Mouse (Mus musculus): ENCODE data around the gene Gcg. TPM values are rescaled to one million over a fixed set of nuclear protein-coding genes. Genes with fewer than 3 reads are reported as not detected.
A peak's percentile ranks its signal among the peaks of the same experiment; 100 is the strongest.

The Gcg gene
- polyA plus RNA-seq, 2 experiments, result 0.03 to 0.15 TPM

- ATAC-seq (ENCODE audit: insufficient read depth) (no peak), DNase-seq (ENCODE audit: low read depth in 3 of 3, low spot score in 3 of 3) (no peak)
- no peak overlapping the region for H3K9ac ChIP-seq (replicated peaks)
- no peak overlapping the region for H3K27ac ChIP-seq
- H3K4me3 ChIP-seq (ENCODE audit: insufficient read depth in 1 of 2, low read depth in 2 of 2, low read length in 2 of 2), result no peak overlapping the region
- H3K36me3 ChIP-seq (replicated peaks; ENCODE audit: control insufficient read depth, insufficient read depth, low read depth), result no peaks in the 10 kb centered on the region
- H3K9me3 ChIP-seq (ENCODE audit: control insufficient read depth, low read length), result no peaks in the 10 kb centered on the region
- no peaks in the 10 kb centered on the region for H3K27me3 ChIP-seq (ENCODE audit: control insufficient read depth, insufficient read depth, low read length)
- no peak for TF ChIP-seq EP300 (IDR thresholded peaks at IDR 0.05; ENCODE audit: low read depth)
- no peak for TF ChIP-seq CTCF (IDR thresholded peaks at IDR 0.05; ENCODE audit: low read depth)
- no peak overlapping the region for H3K4me2 ChIP-seq (ENCODE audit: low read depth)
- WGBS (ENCODE audit: insufficient replicate concordance), result 70% methylated on average over 11 of the region's 11 CpGs
- no peaks in the 10 kb centered on the region for H3K4me1 ChIP-seq (replicated peaks; ENCODE audit: control insufficient read depth in 2 of 2, insufficient read depth in 2 of 2, low read length in 1 of 2)
Observed at GRCm38 (mm10) chr2:62454991-62455390, 28.5 kb downstream of the Gcg start.

GRCm38 (mm10) chr2:62454033-62454432 lies 29.4 kb downstream of the Gcg start:
- Histone ChIP-seq H3K36me3 (replicated peaks; ENCODE audit: control insufficient read depth, insufficient read depth, low read depth) (no peaks in the 10 kb centered on the region), H3K9me3 (ENCODE audit: control insufficient read depth, low read length) (no peaks in the 10 kb centered on the region), H3K4me2 (ENCODE audit: low read depth) (no peak overlapping the region), H3K9ac (replicated peaks) (no peak overlapping the region), H3K27me3 (ENCODE audit: control insufficient read depth, insufficient read depth, low read length) (no peaks in the 10 kb centered on the region), H3K27ac (no peak overlapping the region), H3K4me3 (ENCODE audit: insufficient read depth in 1 of 2, low read depth in 2 of 2, low read length in 2 of 2) (no peak overlapping the region), H3K4me1 (replicated peaks; ENCODE audit: control insufficient read depth in 2 of 2, insufficient read depth in 2 of 2, low read length in 1 of 2) (no peaks in the 10 kb centered on the region)
- DNase-seq (ENCODE audit: low read depth in 3 of 3, low spot score in 3 of 3) (no peak), ATAC-seq (ENCODE audit: insufficient read depth) (no peak)
- WGBS (ENCODE audit: insufficient replicate concordance), result 61% methylated on average over 6 of the region's 6 CpGs
- TF ChIP-seq CTCF (IDR thresholded peaks at IDR 0.05; ENCODE audit: low read depth) (no peak), EP300 (IDR thresholded peaks at IDR 0.05; ENCODE audit: low read depth) (no peak)

GRCm38 (mm10) chr2:62450364-62450763 lies 33.1 kb downstream of the Gcg start:
- 72% methylated on average over 6 of the region's 6 CpGs for WGBS (ENCODE audit: insufficient replicate concordance)
- ATAC-seq (ENCODE audit: insufficient read depth), result no peak
- H3K4me2 ChIP-seq (ENCODE audit: low read depth), result no peak overlapping the region

GRCm38 (mm10) chr2:62449692-62450346 lies 33.6 kb downstream of the Gcg start:
- no peak overlapping the region for H3K27ac ChIP-seq
- no peak overlapping the region for H3K9ac ChIP-seq (replicated peaks)
- H3K36me3 ChIP-seq (replicated peaks; ENCODE audit: control insufficient read depth, insufficient read depth, low read depth), result no peaks in the 10 kb centered on the region
- no peaks in the 10 kb centered on the region for H3K4me1 ChIP-seq (replicated peaks; ENCODE audit: control insufficient read depth in 2 of 2, insufficient read depth in 2 of 2, low read length in 1 of 2)
- no peak overlapping the region for H3K4me3 ChIP-seq (ENCODE audit: insufficient read depth in 1 of 2, low read depth in 2 of 2, low read length in 2 of 2)
- TF ChIP-seq CTCF (IDR thresholded peaks at IDR 0.05; ENCODE audit: low read depth) (no peak), EP300 (IDR thresholded peaks at IDR 0.05; ENCODE audit: low read depth) (no peak)
- H3K9me3 ChIP-seq (ENCODE audit: control insufficient read depth, low read length), result no peaks in the 10 kb centered on the region
- no peaks in the 10 kb centered on the region for H3K27me3 ChIP-seq (ENCODE audit: control insufficient read depth, insufficient read depth, low read length)
- DNase-seq (ENCODE audit: low read depth in 3 of 3, low spot score in 3 of 3), result no peak
- H3K4me2 ChIP-seq (ENCODE audit: low read depth), result no peak overlapping the region
- no peak for ATAC-seq (ENCODE audit: insufficient read depth)
- 64% methylated on average over 5 of the region's 5 CpGs for WGBS (ENCODE audit: insufficient replicate concordance)

More at GRCm38 (mm10) chr2:62450364-62450763, 33.1 kb downstream of the Gcg start:
- no peak for TF ChIP-seq EP300 (IDR thresholded peaks at IDR 0.05; ENCODE audit: low read depth)
- TF ChIP-seq CTCF (IDR thresholded peaks at IDR 0.05; ENCODE audit: low read depth), result no peak
- H3K27ac ChIP-seq, result no peak overlapping the region
- no peaks in the 10 kb centered on the region for H3K27me3 ChIP-seq (ENCODE audit: control insufficient read depth, insufficient read depth, low read length)
- H3K4me1 ChIP-seq (replicated peaks; ENCODE audit: control insufficient read depth in 2 of 2, insufficient read depth in 2 of 2, low read length in 1 of 2), result no peaks in the 10 kb centered on the region
- H3K36me3 ChIP-seq (replicated peaks; ENCODE audit: control insufficient read depth, insufficient read depth, low read depth), result no peaks in the 10 kb centered on the region
- H3K9ac ChIP-seq (replicated peaks), result no peak overlapping the region
- no peak for DNase-seq (ENCODE audit: low read depth in 3 of 3, low spot score in 3 of 3)
- no peaks in the 10 kb centered on the region for H3K9me3 ChIP-seq (ENCODE audit: control insufficient read depth, low read length)
- H3K4me3 ChIP-seq (ENCODE audit: insufficient read depth in 1 of 2, low read depth in 2 of 2, low read length in 2 of 2), result no peak overlapping the region

GRCm38 (mm10) chr2:62440802-62441544 lies 42.5 kb downstream of the Gcg start:
- Histone ChIP-seq H3K9ac (replicated peaks) (peak overlapping the region; percentile 51), H3K9me3 (ENCODE audit: control insufficient read depth, low read length) (no peaks in the 10 kb centered on the region), H3K27me3 (ENCODE audit: control insufficient read depth, insufficient read depth, low read length) (no peaks in the 10 kb centered on the region), H3K4me1 (replicated peaks; ENCODE audit: control insufficient read depth in 2 of 2, insufficient read depth in 2 of 2, low read length in 1 of 2) (peaks cover 3 to 6% of the 10 kb centered on the region in 2 experiments; a peak in 3 of 4 replicates), H3K4me3 (ENCODE audit: insufficient read depth in 1 of 2, low read depth in 2 of 2, low read length in 2 of 2) (peak overlapping the region; percentile 49 to 83), H3K36me3 (replicated peaks; ENCODE audit: control insufficient read depth, insufficient read depth, low read depth) (no peaks in the 10 kb centered on the region), H3K4me2 (ENCODE audit: low read depth) (peak overlapping the region; percentile 57), H3K27ac (no peak overlapping the region)
- no peak for TF ChIP-seq CTCF (IDR thresholded peaks at IDR 0.05; ENCODE audit: low read depth)
- no peak for TF ChIP-seq EP300 (IDR thresholded peaks at IDR 0.05; ENCODE audit: low read depth)
- WGBS (ENCODE audit: insufficient replicate concordance), result 11% methylated on average over 13 of the region's 13 CpGs
- ATAC-seq (ENCODE audit: insufficient read depth) (peak; percentile 93), DNase-seq (ENCODE audit: low read depth in 3 of 3, low spot score in 3 of 3) (peak in 2 of 3 experiments; percentile 30 to 49)

Data from liver, embryonic 14.5 days (tissue).